In genomic region chr6:31519001-31519471, GRCm38 (mm10) we compare ENCODE assay signal across 9 mouse cellular contexts. TPM values are rescaled to one million over a fixed set of nuclear protein-coding genes. Genes with fewer than 3 reads are reported as not detected.
DNase-seq lines count a peak whose midpoint lies in the region; ATAC-seq lines count a peak whose summit lies in the region.
"Had no signal": no experiment of that assay in that cellular context is flagged by ENCODE, and none has a peak within 500 bp of the region (broad histone marks: within the 10 kb centered on the region; RNA-seq: fewer than 3 reads in every experiment).

No protein-coding gene starts in this region.

- no peak overlapping the region for H3K4me3 ChIP-seq in liver, embryonic 12.5 days
- no peak overlapping the region for H3K4me3 ChIP-seq in neural tube, embryonic 12.5 days
- H3K4me3 ChIP-seq: erythroblast, embryonic 14.5 days had no signal

- no peaks in the 10 kb centered on the region for H3K9me3 ChIP-seq in liver, embryonic 12.5 days (replicated peaks)
- no peaks in the 10 kb centered on the region for H3K9me3 ChIP-seq in neural tube, embryonic 12.5 days

- DNase-seq in kidney, postnatal 10 days, result peak; percentile 56
- no peak for DNase-seq in kidney, postnatal 14 days
- peak; percentile 7 for DNase-seq in Muller cell, postnatal 12 days (ENCODE audit: inconsistent ontology term)
- peak; percentile 48 for DNase-seq in embryo, embryonic 9.5 days (ENCODE audit: extremely low spot score)
- DNase-seq in B cell, adult 2 months, result no peak
- DNase-seq in urinary bladder, postnatal 25 days (ENCODE audit: low spot score), result no peak

- peaks cover 57% of the 10 kb centered on the region for H3K36me3 ChIP-seq in liver, embryonic 12.5 days
- H3K36me3 ChIP-seq in neural tube, embryonic 12.5 days, result peaks cover 12% of the 10 kb centered on the region

- ATAC-seq in liver, embryonic 12.5 days, result peak; percentile 90
- peak; percentile 48; the same call in 1 of the 2 replicates for ATAC-seq in neural tube, embryonic 12.5 days (ENCODE audit: low FRiP score, low read depth)

- 0 out of 2 replicates have a peak overlapping the region, but pooled peaks have one; percentile 10 for H3K4me2 ChIP-seq in liver, embryonic 12.5 days
- no peak overlapping the region for H3K4me2 ChIP-seq in neural tube, embryonic 12.5 days (replicated peaks)

- H3K4me1 ChIP-seq in liver, embryonic 12.5 days, result peaks cover 41% of the 10 kb centered on the region
- 0 out of 2 replicates have a peak, but pooled peaks cover 4% of the 10 kb centered on the region for H3K4me1 ChIP-seq in neural tube, embryonic 12.5 days

- 33% methylated on average over 8 of the region's 8 CpGs for WGBS in liver, embryonic 12.5 days (ENCODE audit: insufficient replicate concordance)
- 70% methylated on average over 8 of the region's 8 CpGs for WGBS in neural tube, embryonic 12.5 days

- no peaks in the 10 kb centered on the region for H3K27me3 ChIP-seq in liver, embryonic 12.5 days (replicated peaks)
- H3K27me3 ChIP-seq in neural tube, embryonic 12.5 days (replicated peaks), result no peaks in the 10 kb centered on the region

- H3K27ac ChIP-seq in liver, embryonic 12.5 days, result peak overlapping the region; percentile 71
- no peak overlapping the region for H3K27ac ChIP-seq in neural tube, embryonic 12.5 days

- no peak overlapping the region for H3K9ac ChIP-seq in liver, embryonic 12.5 days
- no peak overlapping the region for H3K9ac ChIP-seq in neural tube, embryonic 12.5 days

RNA-seq across cellular contexts. Expression of gene Podxl, which starts 44.7 kb away (rescaled TPM):
- 23.0 and 24.5 TPM in 2 replicates for polyA plus RNA-seq in liver, embryonic 12.5 days (2016; fragmentation: Nextera tagmentation; extraction: Ambion mirVana)
- polyA plus RNA-seq in neural tube, embryonic 12.5 days (2016; fragmentation: Nextera tagmentation; extraction: Ambion mirVana), result 12.8 and 14.8 TPM in 2 replicates

Comparison
In these comparisons a context has a peak if more than half of its experiments do, and no peak if none do; other contexts are left out.
1. DNase-seq: peak in kidney, postnatal 10 days (single experiment), Muller cell, postnatal 12 days (single experiment) and embryo, embryonic 9.5 days (single experiment); none in kidney, postnatal 14 days (single experiment), B cell, adult 2 months (0 of 2) and urinary bladder, postnatal 25 days (single experiment).